Mouse (Mus musculus): ENCODE measurements around the gene Cntn2.

GRCm38 (mm10) chr1:132535541-132535940 is 7.5 kb downstream of the Cntn2 start:
- TF ChIP-seq TAL1 (IDR thresholded peaks at IDR 0.05; ENCODE audit: low read length) (no peak), GATA1 (IDR thresholded peaks at IDR 0.05; ENCODE audit: low read length) (no peak)
